Mouse (Mus musculus) midbrain, postnatal 0 days (tissue): Measurements from ENCODE around the gene Btnl2. TPM values are rescaled to one million over a fixed set of nuclear protein-coding genes. Genes with fewer than 3 reads are reported as not detected.

Source experiments
- ATAC-seq: fragments of 200-750 bp; cut with Nextera tagmentation; 2 replicates; pipeline ENCODE4 v1.8.0; 2017; ENCODE audit warnings: moderate number of reproducible peaks, mild to moderate bottlenecking, moderate TSS enrichment, moderate library complexity; ENCODE audit not compliant: low FRiP score
- DNase-seq: peaks from one replicate; pipeline ENCODE4 v3.0.0-alpha.2; 2015; ENCODE audit warnings: low spot score
- H3K27ac ChIP-seq: fragments of 300-500 bp; sonication (generic); 2 replicates; pipeline ENCODE4 v1.5.1; 2014; ENCODE audit warnings: low read depth, mild to moderate bottlenecking, low read length, mixed read lengths
- H3K27me3 ChIP-seq: fragments of 300-500 bp; sonication (generic); 2 replicates; pipeline ENCODE4 v1.6.1; 2014; ENCODE audit warnings: low read length, control low read depth, mixed read lengths; ENCODE audit not compliant: insufficient read depth
- H3K36me3 ChIP-seq: fragments of 300-500 bp; sonication (generic); 2 replicates; pipeline ENCODE4 v1.6.1; 2014; ENCODE audit warnings: low read length, control low read depth, mixed read lengths; ENCODE audit not compliant: insufficient read depth
- H3K4me1 ChIP-seq: fragments of 300-500 bp; sonication (generic); 2 replicates; pipeline ENCODE4 v1.6.1; 2014; ENCODE audit warnings: mild to moderate bottlenecking, control low read depth, antibody characterized with exemption, low read length, mixed read lengths; ENCODE audit not compliant: insufficient read depth
- H3K4me2 ChIP-seq: fragments of 300-500 bp; sonication (generic); 2 replicates; pipeline ENCODE4 v1.6.1; 2014; ENCODE audit warnings: low read depth, mild to moderate bottlenecking, low read length, mixed read lengths; ENCODE audit not compliant: poor library complexity, severe bottlenecking
- H3K4me3 ChIP-seq: fragments of 300-500 bp; sonication (generic); 2 replicates; pipeline ENCODE4 v1.5.1; 2014; ENCODE audit warnings: low read depth, mild to moderate bottlenecking, low read length, moderate library complexity
- H3K9ac ChIP-seq: fragments of 300-500 bp; sonication (generic); replicated peaks from 2 replicates; pipeline ENCODE4 v1.6.1; 2014; ENCODE audit warnings: mild to moderate bottlenecking, low read length, moderate library complexity, mixed read lengths; ENCODE audit not compliant: poor library complexity, severe bottlenecking
- H3K9me3 ChIP-seq: fragments of 300-500 bp; sonication (generic); 2 replicates; pipeline ENCODE4 v1.6.1; 2016; ENCODE audit warnings: low read length, control low read depth
- CTCF ChIP-seq: IDR thresholded peaks from 2 replicates; pipeline ENCODE4 v1.5.1; 2016; ENCODE audit warnings: antibody characterized with exemption, mild to moderate bottlenecking
- WGBS: fragments of 180-500 bp; shearing (Covaris S2); extraction: QIAGEN DNeasy Blood & Tissue Kit; methylation state at CpG from one replicate; pipeline ENCODE4 v1.1.7; 2014; 5-methylcytosine and 5-hydroxymethylcytosine counted together
- polyA plus RNA-seq: library from polyadenylated mRNA; unstranded; fragments of >200 nt; fragmentation: Nextera tagmentation; extraction: Ambion mirVana; gene quantifications from 2 replicates; pipeline ENCODE4 v1.2.1, GENCODE M21; 2015
- total RNA-seq: library from RNA; depleted of rRNA; stranded (reverse); fragments of >200 nt; gene quantifications from 2 replicates; pipeline ENCODE4 v1.2.3, GENCODE M21; 2014

The Btnl2 gene
- total and polyA plus RNA-seq, 2 experiments from 2014 or later = not detected

DNA sequence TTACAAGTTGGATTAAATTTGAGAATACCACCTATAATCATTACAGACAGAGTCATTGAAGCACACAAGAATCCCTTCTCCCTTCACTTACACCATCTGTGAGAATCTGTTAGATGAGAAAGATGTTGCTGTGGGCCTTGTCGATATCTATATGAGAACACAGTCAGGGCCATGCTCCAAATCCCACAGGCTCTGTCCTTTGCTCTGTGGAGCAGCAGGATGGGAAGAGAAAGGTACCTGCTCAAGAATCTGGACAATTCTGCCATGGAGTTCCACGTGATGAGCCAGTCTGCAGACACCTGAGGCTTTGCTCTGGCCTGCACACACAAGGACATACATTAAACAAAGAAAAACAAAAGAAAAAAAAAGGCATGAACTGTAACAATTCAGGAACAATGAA lies 37.9 kb upstream of the Btnl2 start:
- Histone ChIP-seq H3K4me2 (no peak overlapping the region), H3K36me3 (no peaks in the 10 kb centered on the region), H3K4me1 (no peaks in the 10 kb centered on the region), H3K27ac (no peak overlapping the region), H3K9ac (no peak overlapping the region), H3K9me3 (no peaks in the 10 kb centered on the region), H3K27me3 (no peaks in the 10 kb centered on the region), H3K4me3 (no peak overlapping the region)
- TF ChIP-seq CTCF = no peak
- WGBS = 67% methylated on average over 2 of the region's 2 CpGs
- DNase-seq (no peak), ATAC-seq (no peak)

DNA sequence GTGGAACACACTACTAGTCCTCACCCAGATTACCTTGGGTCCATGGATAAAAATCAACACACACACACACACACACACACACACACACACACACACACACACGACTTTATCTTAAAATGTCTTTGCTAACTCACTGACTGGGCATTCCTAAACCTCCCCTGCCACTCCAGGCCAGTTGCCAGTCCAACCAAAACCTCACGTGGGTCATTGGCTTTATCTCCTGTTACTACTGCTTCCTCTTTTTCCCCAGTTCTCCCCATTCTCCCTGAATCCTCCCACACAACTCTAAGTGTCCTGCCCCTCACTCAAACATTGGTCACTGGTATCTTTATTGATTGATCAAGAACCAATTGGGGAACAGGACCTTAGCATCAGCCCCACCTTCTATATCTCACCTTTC lies 37.3 kb upstream of the Btnl2 start:
- Histone ChIP-seq H3K4me2 (no peak overlapping the region), H3K4me3 (no peak overlapping the region), H3K27ac (no peak overlapping the region), H3K27me3 (no peaks in the 10 kb centered on the region), H3K36me3 (no peaks in the 10 kb centered on the region), H3K4me1 (no peaks in the 10 kb centered on the region), H3K9ac (no peak overlapping the region), H3K9me3 (no peaks in the 10 kb centered on the region)
- 43% methylated on average over 2 of the region's 2 CpGs for WGBS
- no peak for ATAC-seq
- no peak for TF ChIP-seq CTCF
- no peak for DNase-seq

DNA sequence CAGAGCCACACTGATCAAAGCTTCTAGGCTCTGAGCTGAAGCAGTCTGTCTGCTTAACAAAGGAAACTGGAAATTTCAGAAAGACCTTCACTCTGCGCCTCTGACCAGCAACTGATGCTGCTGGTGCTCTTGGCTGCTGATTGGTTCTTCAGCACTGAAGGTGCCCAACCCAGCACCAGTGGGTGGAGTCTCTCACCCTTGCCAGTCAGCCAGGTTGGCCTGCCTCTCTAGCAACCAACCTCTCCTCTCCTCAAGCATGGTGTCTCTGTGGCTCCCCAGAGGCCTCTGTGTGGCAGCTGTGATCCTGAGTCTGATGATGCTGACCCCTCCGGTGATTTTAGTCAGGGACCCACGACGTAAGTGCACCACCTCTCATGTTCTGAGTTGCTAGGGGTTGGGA lies 29.2 kb upstream of the Btnl2 start, which contains the start of gene H2-Eb2:
Gene H2-Eb2 (plus strand): TSS at position 230 of the 400 bp plus-strand sequence.
- no peak within 1 kb of the TSS for H3K4me2 ChIP-seq
- no peaks in the 10 kb centered on the region for H3K9me3 ChIP-seq
- no peak within 1 kb of the TSS for H3K9ac ChIP-seq
- H3K27me3 ChIP-seq = no peaks in the 10 kb centered on the region
- H3K4me3 ChIP-seq = no peak within 1 kb of the TSS
- H3K36me3 ChIP-seq = no peaks in the 10 kb centered on the region
- ATAC-seq (no peak), DNase-seq (peak; percentile 25)
- no peak within 1 kb of the TSS for H3K27ac ChIP-seq
- TF ChIP-seq CTCF = no peak
- H3K4me1 ChIP-seq = no peaks in the 10 kb centered on the region
- WGBS = 59% methylated on average over 4 of the region's 4 CpGs

DNA sequence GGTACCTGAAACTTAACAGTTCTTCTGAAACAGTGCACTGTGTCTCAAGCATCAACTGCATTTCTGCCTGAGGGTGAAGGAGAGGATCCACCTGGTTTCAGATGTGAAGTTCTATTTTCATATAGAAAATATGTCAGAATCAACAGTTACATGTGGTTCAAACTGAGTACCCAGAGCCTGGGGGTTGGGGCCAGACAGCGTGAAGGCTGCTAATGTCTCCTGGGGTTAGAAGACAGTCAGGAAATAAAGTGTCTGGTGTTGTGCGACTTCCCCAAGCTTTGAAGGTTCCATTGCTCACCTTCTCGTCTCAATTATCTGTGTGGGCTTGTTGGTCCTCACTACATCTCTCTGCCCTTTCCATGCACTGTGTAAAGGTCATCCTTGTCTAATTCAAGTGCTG lies 28.2 kb upstream of the Btnl2 start:
- Histone ChIP-seq H3K27me3 (no peaks in the 10 kb centered on the region), H3K9me3 (no peaks in the 10 kb centered on the region), H3K4me2 (no peak overlapping the region), H3K27ac (no peak overlapping the region), H3K4me1 (no peaks in the 10 kb centered on the region), H3K4me3 (no peak overlapping the region), H3K9ac (no peak overlapping the region), H3K36me3 (no peaks in the 10 kb centered on the region)
- TF ChIP-seq CTCF = no peak
- ATAC-seq (no peak), DNase-seq (no peak)
- WGBS = 74% methylated on average over 3 of the region's 3 CpGs

DNA sequence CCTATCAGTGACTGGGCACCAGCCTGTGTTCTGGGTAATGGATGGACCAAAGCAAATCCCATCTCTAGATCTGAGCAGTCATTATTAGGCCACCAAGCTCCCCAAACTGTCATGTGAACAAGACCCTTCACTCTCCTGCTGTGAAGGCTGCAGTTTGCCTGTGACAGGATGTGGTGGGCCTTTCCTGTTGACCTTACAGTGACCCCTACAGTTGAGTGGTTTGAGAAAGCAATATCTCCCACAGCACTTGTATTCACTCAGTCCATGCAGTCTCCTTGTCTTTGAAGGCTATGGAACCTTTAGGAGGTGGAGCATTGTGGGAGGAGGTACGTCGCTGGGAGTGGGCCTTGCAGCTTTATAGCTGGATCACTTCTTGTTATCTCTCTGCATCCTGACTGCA lies 24.8 kb upstream of the Btnl2 start:
- DNase-seq (no peak), ATAC-seq (no peak)
- no peaks in the 10 kb centered on the region for H3K27me3 ChIP-seq
- H3K36me3 ChIP-seq = no peaks in the 10 kb centered on the region
- H3K27ac ChIP-seq = no peak overlapping the region
- H3K4me2 ChIP-seq = no peak overlapping the region
- no peak overlapping the region for H3K4me3 ChIP-seq
- H3K9ac ChIP-seq = no peak overlapping the region
- no peaks in the 10 kb centered on the region for H3K4me1 ChIP-seq
- no peaks in the 10 kb centered on the region for H3K9me3 ChIP-seq
- WGBS = 75% methylated on average over 2 of the region's 2 CpGs
- no peak for TF ChIP-seq CTCF

DNA sequence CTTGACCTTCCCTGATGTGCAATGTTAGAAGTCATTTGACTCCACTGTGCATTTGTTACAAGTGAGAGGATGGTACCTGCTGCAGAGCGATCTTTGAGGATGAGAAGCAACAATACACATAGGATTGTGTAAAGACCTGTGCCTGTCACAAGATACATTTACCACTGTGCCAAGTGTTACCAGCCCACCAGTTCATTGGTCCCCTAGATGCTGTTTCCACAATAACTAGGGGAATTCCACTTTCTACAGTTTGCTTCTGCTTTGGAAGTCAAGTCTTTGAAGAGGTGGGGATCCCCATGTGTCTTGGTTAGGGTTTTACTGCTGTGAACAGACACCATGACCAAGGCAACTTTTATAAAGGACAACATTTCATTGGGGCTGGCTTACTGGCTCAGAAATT lies 23.4 kb upstream of the Btnl2 start:
- TF ChIP-seq CTCF = no peak
- ATAC-seq (no peak), DNase-seq (no peak)
- Histone ChIP-seq H3K4me1 (no peaks in the 10 kb centered on the region), H3K4me2 (no peak overlapping the region), H3K27me3 (no peaks in the 10 kb centered on the region), H3K9me3 (no peaks in the 10 kb centered on the region), H3K27ac (no peak overlapping the region), H3K4me3 (no peak overlapping the region), H3K36me3 (no peaks in the 10 kb centered on the region), H3K9ac (no peak overlapping the region)
- 97% methylated on average over 1 of the region's 1 CpGs for WGBS
